Mouse (Mus musculus) right cerebral cortex, postnatal 4 days (tissue): ENCODE measurements around the gene Pabpc6.
A peak's percentile ranks its signal among the peaks of the same experiment; 100 is the strongest.

ENCODE experiments used
- DNase-seq: peaks from one replicate; pipeline ENCODE4 v3.0.0-alpha.2; 2022

The Pabpc6 gene

GRCm38 (mm10) chr17:9669283-9669905 is at the start of gene Pabpc6:
Pabpc6 (minus strand) TSS chr17:9669717.
- DNase-seq = no peak

GRCm38 (mm10) chr17:9710910-9711309 is 41.4 kb upstream of the Pabpc6 start:
- DNase-seq = no peak

GRCm38 (mm10) chr17:9708888-9709287 is 39.4 kb upstream of the Pabpc6 start:
- no peak for DNase-seq

- no peak for DNase-seq
These were observed 37.8 kb upstream of the Pabpc6 start for GRCm38 (mm10) chr17:9707356-9707755.

GRCm38 (mm10) chr17:9697763-9698162 is 28.2 kb upstream of the Pabpc6 start:
- no peak for DNase-seq

GRCm38 (mm10) chr17:9691251-9691650 is 21.7 kb upstream of the Pabpc6 start:
- no peak for DNase-seq

- no peak for DNase-seq
These were observed 14.1 kb upstream of the Pabpc6 start for GRCm38 (mm10) chr17:9683539-9684155.

GRCm38 (mm10) chr17:9680741-9681140 is 11.2 kb upstream of the Pabpc6 start:
- DNase-seq = no peak

GRCm38 (mm10) chr17:9675175-9675789 is 5.8 kb upstream of the Pabpc6 start:
- no peak for DNase-seq

- DNase-seq = no peak
These were observed 1.6 kb downstream of the Pabpc6 start for GRCm38 (mm10) chr17:9667955-9668354.

GRCm38 (mm10) chr17:9658651-9659050 is 10.9 kb downstream of the Pabpc6 start:
- no peak for DNase-seq

- DNase-seq = no peak
These were observed 15.4 kb downstream of the Pabpc6 start for GRCm38 (mm10) chr17:9654155-9654554.

- DNase-seq = no peak
These were observed 21.9 kb downstream of the Pabpc6 start for GRCm38 (mm10) chr17:9647644-9648043.

- DNase-seq = no peak
These were observed 25.8 kb downstream of the Pabpc6 start for GRCm38 (mm10) chr17:9643657-9644180.

GRCm38 (mm10) chr17:9637011-9637410 is 32.5 kb downstream of the Pabpc6 start:
- DNase-seq = no peak

GRCm38 (mm10) chr17:9632579-9633252 is 36.8 kb downstream of the Pabpc6 start:
- peak; percentile 4 for DNase-seq

GRCm38 (mm10) chr17:9632140-9632539 is 37.4 kb downstream of the Pabpc6 start:
- DNase-seq = peak; percentile 25

- no peak for DNase-seq
These were observed 38.4 kb downstream of the Pabpc6 start for GRCm38 (mm10) chr17:9631081-9631480.

- no peak for DNase-seq
These were observed 42.5 kb downstream of the Pabpc6 start for GRCm38 (mm10) chr17:9627011-9627410.
